Mouse (Mus musculus): ENCODE results near the gene Tdrd12.
"Not testable (repeated sequence)": the region's sequence is repeated elsewhere in the genome, so short reads cannot be mapped to it uniquely, and the experiment has no call there.

The Tdrd12 gene

GRCm38 (mm10) chr7:35555224-35556204 is 18.0 kb upstream of the Tdrd12 start:
- peak; percentile 90 for DNase-seq (ENCODE audit: low read depth)

DNA sequence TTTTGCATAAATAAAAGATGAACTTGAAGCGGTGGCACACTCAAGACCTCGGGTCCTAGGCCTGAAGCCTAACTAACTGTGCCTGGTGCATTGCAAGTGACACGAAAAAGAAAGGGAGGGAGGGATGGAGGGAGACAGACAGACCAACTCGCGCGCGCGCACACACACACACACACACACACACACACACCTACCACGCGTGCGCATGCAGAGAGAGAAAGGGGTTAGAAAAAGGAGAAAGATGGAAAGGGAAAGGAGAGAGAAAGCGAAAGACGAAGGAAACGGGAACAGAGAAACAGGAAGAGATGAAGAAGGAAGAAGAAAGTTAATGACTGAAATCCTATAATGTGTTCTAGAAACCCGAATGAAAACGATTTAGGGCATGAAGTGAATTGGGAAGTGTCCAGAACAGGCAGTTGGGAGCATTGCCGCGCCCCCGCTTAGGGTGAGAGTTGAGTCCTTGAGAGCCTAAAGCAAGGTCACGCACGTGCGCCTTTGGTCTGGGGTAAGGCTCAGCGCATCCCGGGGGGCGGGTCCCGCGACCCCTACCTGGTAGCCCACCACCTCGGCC is 17.1 kb upstream of the Tdrd12 start:
- DNase-seq (ENCODE audit: low read depth), result peak; percentile 67

GRCm38 (mm10) chr7:35553751-35554604 is 16.4 kb upstream of the Tdrd12 start:
- DNase-seq (ENCODE audit: low read depth), result peak; percentile 64

DNA sequence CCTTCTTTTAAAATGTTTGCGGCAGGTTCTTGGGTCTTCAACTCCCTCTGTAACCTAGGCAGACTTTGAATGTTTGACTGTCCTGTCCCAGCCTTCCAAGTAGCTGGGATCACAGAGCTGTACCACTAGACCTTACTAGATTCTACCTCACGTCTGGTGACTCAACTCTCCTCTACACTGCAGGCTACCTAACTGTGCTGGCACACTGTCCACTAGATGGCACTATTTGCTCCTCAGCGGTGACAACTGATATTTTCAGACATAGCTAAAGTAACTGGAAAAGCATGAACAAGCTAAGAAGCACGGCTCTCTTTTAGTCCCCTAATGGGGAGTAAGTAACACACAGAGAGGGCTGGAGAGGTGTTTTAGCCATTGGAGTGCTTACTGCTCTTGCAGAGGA is 8.3 kb upstream of the Tdrd12 start:
- DNase-seq (ENCODE audit: low read depth), result peak; percentile 81

DNA sequence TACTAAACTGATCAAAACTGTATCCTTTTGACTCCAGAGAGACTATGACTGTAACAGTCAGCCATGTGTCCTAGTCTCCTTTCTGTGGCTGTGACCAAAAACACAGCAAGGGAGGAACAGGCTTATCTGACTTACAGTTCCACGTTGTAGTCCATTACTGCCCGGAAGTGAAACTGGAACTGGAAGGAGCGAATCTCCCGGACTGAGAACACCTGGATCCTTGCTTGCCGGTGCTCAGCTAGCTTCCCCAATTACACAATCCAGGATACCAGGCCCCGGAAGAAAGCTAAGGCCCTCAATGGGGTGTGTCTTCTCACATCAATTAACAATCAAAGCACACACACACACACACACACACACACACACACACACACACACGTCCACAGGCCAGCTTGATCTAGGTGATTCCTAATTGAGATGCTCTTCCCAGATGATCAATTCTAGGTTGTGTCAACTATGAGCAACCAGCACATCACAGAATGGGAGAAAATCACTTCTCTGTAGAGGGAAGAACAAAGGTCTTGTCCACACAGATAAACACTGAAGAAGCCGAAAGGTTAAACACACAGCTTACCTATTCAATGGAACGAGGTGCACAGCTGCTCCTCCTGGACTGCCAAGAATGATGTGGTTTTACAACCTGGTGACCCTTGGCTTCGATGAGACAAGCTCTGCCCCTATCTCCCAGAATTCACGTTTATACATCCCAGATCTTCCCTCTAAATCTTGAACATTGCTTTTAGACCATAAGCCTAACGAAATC is 1.6 kb downstream of the Tdrd12 start:
- DNase-seq (ENCODE audit: low read depth), result no peak

DNA sequence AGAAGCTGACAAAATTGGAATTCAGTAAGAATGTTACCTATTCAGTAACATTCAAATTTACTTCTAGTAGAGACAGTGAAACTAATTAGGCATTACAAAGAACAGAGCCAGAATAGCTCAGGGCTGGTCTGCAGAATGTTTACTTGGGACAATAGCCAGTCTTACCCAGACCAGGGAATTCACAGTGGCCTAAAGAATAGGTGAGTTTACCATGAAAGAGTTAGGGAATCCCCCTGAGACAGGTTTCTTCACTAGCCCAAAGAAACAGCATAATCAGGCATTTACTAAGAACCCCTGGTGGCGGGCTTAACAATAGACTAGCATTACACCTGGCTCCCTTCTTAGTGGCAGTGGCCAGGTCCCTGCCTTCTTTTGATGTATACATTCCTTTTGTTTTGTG is 7.0 kb downstream of the Tdrd12 start:
- not testable (repeated sequence) for DNase-seq (ENCODE audit: low read depth)

GRCm38 (mm10) chr7:35530026-35530425 is 7.5 kb downstream of the Tdrd12 start:
- DNase-seq (ENCODE audit: low read depth), result no peak

DNA sequence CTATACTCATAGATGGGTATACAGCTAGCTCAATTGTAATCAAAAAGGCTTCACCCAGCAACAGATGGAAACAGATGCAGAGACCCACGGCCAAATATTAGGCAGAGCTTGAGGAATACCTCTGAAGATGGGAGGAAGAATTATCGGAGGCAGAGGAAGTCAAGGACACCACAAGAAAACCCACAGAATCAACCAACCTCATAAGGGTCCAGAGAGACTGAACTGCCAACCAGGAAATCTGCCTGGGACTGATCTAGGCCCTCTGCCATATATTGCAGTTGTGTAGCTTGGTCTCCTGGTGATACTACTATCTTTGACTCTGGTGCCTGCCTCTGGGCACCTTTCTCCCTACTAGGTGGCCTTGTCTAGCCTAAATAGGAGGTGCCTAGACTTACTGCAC is 10.8 kb downstream of the Tdrd12 start:
- no peak for DNase-seq (ENCODE audit: low read depth)

DNA sequence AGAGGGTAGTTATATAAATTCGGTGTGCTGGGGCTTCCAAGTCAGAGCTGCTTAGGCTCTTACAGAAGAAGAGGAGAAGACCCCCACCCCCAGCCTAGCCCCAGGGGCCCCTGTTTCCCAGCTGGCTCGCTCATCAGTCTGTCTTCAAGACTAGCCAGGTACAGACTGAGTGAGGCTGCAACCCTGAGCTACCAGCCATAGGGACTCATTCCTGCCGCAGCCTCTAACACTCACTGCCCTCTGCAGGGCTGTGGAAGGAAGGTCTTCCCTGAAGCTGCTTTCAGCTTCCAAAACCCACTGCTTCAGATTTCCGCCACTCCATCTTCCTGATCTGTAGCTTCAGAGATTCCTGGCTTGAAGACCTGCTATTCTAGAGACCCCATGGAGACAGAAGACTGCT is 35.5 kb downstream of the Tdrd12 start:
- DNase-seq (ENCODE audit: low read depth), result no peak

DNA sequence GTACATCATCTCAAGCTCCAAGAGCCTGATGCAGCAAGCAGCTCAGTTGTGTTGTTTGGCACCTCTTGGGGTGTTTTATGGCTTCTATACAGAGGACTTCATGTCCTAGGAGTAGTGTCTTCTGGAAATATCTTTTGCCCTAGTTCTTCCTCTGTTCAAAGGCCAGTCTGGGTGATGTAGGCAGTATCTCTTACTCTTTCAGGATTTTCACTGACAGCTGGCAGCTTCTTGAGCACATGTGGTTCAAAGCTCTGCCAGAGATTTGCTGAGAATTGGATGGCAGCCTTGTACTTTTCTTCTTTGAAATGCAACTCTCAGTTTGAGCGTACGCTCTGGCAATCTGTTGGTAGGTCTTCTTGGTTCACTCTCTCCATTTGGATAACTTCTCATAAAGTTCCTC is 40.0 kb downstream of the Tdrd12 start:
- no peak for DNase-seq (ENCODE audit: low read depth)

- DNase-seq (ENCODE audit: low read depth), result no peak
Measured at GRCm38 (mm10) chr7:35491005-35491404, 46.5 kb downstream of the Tdrd12 start.

GRCm38 (mm10) chr7:35490186-35490585 is 47.4 kb downstream of the Tdrd12 start:
- no peak for DNase-seq (ENCODE audit: low read depth)

GRCm38 (mm10) chr7:35486553-35486952 is 51.0 kb downstream of the Tdrd12 start:
- DNase-seq (ENCODE audit: low read depth), result no peak

DNA sequence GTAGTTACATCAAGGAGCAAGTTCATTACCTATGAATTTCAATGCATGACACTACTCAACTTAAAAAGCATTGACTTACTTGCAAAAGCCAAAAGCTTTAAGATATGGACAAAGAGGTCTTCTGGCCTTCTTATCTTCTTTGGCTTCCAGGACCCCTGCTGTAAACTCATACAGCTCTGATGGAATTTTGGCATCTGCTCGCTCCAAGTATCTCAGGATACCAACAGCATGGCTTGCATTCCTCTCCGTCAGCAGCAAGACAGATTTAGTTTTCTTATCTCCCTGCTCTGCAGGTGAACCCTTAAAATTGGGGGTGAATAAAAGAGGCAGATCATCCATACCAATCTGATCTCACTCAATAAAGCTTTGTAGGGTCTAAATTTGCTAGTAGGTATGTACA is 52.4 kb downstream of the Tdrd12 start:
- no peak for DNase-seq (ENCODE audit: low read depth)

DNA sequence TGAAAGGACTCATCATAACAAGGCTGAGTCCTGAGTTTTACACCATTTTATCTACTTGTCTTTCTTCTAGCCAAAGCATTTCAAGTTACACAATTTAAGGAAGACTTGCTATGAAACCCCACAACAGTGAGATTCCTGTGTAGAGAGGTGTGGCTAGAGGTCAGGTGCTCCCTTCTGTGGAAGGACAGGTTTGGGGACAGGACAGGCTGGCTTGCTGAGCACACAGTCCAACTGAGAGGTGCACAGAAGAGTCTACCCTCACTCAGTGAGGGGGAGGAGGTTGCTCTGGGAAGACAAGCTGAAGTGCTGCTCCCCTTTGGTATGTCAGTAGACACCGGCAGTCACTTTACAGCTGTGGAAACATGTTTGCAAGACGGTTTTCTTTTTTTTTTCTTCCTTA is 61.1 kb downstream of the Tdrd12 start:
- no peak for DNase-seq (ENCODE audit: low read depth)

- DNase-seq (ENCODE audit: low read depth), result no peak
Measured at GRCm38 (mm10) chr7:35470794-35471193, 66.8 kb downstream of the Tdrd12 start.

- DNase-seq (ENCODE audit: low read depth), result no peak
Measured at GRCm38 (mm10) chr7:35467856-35468255, 69.7 kb downstream of the Tdrd12 start.

DNA sequence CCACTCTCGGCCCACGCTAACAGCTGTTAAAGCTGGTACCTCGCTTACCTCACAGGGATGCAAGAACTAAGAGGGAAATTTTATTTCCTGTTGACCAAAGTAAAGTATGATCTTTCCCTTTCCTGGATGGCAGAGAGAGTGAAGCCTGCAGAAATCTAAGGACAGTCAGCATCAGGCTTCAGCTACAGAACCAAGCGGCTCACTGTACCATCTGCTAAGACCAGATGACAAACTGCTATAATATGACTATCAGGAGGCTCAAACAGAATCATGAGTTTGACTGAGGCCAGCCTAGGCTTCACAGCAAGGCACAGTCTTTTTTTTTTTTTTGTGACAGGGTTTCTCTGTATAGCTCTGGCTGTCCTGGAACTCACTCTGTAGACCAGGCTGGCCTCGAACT is 72.5 kb downstream of the Tdrd12 start:
- DNase-seq (ENCODE audit: low read depth), result no peak

GRCm38 (mm10) chr7:35460971-35461370 is 76.6 kb downstream of the Tdrd12 start:
- DNase-seq (ENCODE audit: low read depth), result no peak

- no peak for DNase-seq (ENCODE audit: low read depth)
Measured at GRCm38 (mm10) chr7:35456091-35456814, 81.3 kb downstream of the Tdrd12 start.

- no peak for DNase-seq (ENCODE audit: low read depth)
Measured at GRCm38 (mm10) chr7:35448867-35449266, 88.7 kb downstream of the Tdrd12 start.
